Mouse (Mus musculus): ENCODE measurements around the gene Stk36. TPM values are rescaled to one million over a fixed set of nuclear protein-coding genes. Genes with fewer than 3 reads are reported as not detected.

The Stk36 gene
- total RNA-seq (2021), result 1 to 10 TPM; 5.1 to 6.0 TPM
- long read RNA-seq, experiment 1, partial matches to known transcripts, result 1 of 2 reads
- long read RNA-seq, experiment 1, other reads (novel, unspliced or antisense), result 1 of 2 reads
- long read RNA-seq, experiment 2, partial matches to known transcripts, result 2 of 3 reads
- long read RNA-seq, experiment 2, other reads (novel, unspliced or antisense), result 1 of 3 reads

- peak; percentile 49 to 75 for DNase-seq (ENCODE audit: low spot score in 2 of 2)
Measured at GRCm38 (mm10) chr1:74601267-74601962, at the start of gene Stk36, which contains the start of gene Rnf25. Stk36 (plus strand) TSS chr1:74601445. Rnf25 (minus strand) TSS chr1:74601397.

DNA sequence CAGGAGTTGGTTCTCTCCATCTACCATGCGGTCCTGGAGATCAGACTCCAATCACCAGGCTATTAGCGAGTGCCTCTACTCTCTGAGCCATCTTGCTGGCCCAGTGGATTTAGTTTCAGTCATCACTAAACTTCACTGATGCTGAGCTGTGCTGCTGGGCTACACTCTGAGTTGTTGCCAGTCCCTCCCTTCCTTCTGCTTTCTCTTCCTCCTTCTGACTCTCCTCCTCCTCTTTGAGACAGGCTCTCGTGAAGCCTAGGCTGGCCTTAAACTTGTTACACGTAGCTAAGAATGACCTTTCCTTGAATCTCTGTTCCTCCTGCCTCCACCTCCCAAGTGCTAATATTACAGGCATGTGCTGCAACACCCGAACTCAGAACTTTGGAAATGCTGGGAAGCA lies 42.2 kb upstream of the Stk36 start:
- no peak for DNase-seq (ENCODE audit: low spot score in 2 of 2)

- DNase-seq (ENCODE audit: low spot score in 2 of 2), result no peak
Measured at GRCm38 (mm10) chr1:74565834-74566233, 35.4 kb upstream of the Stk36 start.

- DNase-seq (ENCODE audit: low spot score in 2 of 2), result no peak
Measured at GRCm38 (mm10) chr1:74569739-74570719, 31.2 kb upstream of the Stk36 start.

- no peak for DNase-seq (ENCODE audit: low spot score in 2 of 2)
Measured at GRCm38 (mm10) chr1:74582621-74583020, 18.6 kb upstream of the Stk36 start.

- no peak for DNase-seq (ENCODE audit: low spot score in 2 of 2)
Measured at GRCm38 (mm10) chr1:74584616-74585398, 16.4 kb upstream of the Stk36 start.

GRCm38 (mm10) chr1:74587233-74587772 lies 13.9 kb upstream of the Stk36 start:
- DNase-seq (ENCODE audit: low spot score in 2 of 2), result no peak

DNA sequence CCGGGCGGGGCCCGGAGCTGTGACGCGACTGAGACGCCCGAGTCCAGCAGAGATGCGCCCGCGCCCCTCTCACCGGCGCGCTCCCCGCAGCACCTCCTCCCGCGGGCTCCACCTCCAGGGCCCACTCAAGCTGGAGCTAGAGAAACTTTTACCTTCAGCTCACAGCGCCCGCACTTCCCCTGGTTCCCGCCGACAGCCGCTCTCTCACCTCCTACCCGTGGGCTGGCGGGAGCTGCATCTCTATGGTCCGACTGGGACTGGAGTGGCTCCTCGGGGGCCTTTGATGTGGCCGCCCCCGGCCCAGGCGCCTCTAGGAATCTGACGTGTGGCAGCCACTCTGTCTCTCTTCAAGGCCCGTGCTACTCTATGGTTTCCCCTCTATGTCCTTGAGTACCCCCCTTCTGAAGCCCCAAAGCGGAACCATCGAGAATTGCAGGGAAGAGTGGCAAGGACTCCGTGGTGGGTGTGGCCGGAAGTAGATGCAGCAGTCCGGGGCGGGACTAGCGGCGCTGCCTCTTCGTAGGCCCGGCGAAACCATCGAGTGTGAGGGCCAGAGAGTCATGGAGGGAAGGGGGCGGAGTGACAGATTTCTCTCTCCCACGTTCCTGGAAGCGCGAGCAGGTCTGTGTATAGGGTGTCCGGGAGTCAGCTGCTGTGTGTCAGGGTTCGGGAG lies 13.3 kb upstream of the Stk36 start, which contains the start of the genes Zfp142 and Bcs1l:
Zfp142 (minus strand) TSS at position 474 of the 673 bp plus-strand sequence.
Bcs1l (plus strand) TSS at position 517 of the 673 bp plus-strand sequence.
- DNase-seq (ENCODE audit: low spot score in 2 of 2), result peak; percentile 90 to 99

GRCm38 (mm10) chr1:74594434-74594833 lies 6.8 kb upstream of the Stk36 start:
- no peak for DNase-seq (ENCODE audit: low spot score in 2 of 2)

DNA sequence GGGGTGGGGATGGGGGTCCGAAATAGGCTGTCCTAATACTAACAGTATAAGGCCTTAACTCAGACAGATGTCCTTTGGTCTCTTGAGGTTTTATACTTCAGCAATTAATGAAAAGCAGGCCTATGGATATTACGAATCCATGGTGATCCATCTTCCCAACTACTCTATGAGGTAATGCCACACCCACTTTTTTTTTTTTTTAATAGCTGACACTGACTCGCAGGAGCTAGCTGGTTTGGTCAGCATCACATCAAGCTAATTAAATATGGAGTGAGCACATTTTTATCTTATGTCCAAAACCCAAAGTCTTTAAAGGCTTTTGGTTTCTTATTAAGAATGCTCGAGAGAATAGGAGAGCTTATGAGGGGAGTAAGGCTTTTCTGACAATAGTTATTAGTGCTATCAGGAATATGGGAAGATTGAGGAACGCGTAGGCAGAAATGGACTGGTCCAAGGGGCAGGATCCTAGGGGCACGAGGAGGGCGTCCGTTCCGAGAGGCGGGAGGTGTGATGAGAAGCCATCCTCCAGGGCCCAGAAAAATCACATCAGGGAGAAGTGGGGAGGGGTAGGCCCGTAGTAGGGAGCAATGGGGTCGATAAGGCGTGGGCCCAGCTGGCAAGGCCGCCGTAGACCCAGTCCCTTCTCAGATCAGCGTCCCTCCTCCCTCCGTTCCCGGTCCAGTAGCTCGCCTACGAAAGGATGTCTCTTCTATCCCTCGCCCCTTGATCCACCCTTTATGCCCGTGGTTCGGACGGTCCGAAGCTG lies 561 bp upstream of the Stk36 start:
- no peak for DNase-seq (ENCODE audit: low spot score in 2 of 2)

DNA sequence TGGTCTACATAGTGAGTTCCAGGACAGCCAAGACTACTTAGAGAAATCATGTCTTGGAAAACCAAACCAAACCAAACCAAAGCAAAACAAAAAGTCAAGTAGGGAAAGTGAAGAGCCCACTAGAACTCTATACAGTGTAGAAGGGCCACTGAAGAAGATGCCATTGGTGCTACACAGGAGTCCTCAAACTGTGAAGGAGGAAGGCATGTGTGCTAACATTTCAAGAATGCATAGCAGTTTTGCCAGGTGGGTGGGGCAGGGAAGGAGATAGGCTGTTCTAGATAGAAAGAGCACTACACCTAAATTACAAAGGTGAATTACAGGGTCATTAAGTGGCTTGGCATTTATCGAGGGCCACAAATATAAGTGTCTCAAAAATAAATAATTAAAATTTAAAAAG lies 22.9 kb downstream of the Stk36 start:
- no peak for DNase-seq (ENCODE audit: low spot score in 2 of 2)

GRCm38 (mm10) chr1:74626076-74626475 lies 24.8 kb downstream of the Stk36 start:
- no peak for DNase-seq (ENCODE audit: low spot score in 2 of 2)

DNA sequence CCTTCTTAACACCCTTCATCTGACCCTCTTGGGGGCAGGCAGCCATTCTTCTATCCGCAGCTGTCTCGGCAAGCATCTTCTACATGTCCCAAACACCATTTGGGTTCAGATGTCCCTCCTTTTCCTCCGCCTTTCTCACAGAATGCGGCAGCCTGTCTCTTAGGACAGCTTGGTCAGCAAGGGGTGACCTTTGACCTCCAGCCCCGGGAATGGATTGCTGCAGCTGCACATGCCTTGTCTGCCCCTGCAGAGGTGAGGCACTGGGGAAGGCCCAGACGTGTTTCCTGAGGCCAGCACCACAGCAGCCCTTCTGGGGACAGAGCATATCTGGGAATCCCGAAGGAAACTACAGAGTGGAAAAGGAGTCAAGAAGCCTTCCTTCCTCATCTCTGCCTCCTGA lies 26.8 kb downstream of the Stk36 start:
- DNase-seq (ENCODE audit: low spot score in 2 of 2), result no peak

DNA sequence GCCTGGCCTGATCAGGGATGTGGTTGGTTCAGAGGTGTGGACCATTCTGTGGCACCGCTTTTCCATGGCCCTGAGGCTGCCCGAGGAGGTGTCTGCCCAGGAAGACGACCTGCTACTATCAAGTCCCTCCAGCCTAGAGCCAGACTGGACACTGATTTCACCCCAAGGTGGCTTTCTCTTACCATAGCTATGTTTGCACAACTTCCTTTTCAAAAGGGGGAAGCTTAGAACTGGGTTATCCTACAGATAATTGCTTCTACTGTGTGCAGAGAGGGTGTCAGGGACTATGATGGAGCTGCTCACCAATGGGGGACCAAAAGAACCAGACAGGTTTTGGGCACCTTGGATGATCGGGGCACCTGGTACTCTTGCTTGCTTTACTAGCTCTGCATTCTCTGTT lies 31.5 kb downstream of the Stk36 start:
- no peak for DNase-seq (ENCODE audit: low spot score in 2 of 2)

GRCm38 (mm10) chr1:74643524-74643923 lies 42.3 kb downstream of the Stk36 start:
- DNase-seq (ENCODE audit: low spot score in 2 of 2), result no peak

GRCm38 (mm10) chr1:74643926-74644325 lies 42.7 kb downstream of the Stk36 start:
- no peak for DNase-seq (ENCODE audit: low spot score in 2 of 2)

DNA sequence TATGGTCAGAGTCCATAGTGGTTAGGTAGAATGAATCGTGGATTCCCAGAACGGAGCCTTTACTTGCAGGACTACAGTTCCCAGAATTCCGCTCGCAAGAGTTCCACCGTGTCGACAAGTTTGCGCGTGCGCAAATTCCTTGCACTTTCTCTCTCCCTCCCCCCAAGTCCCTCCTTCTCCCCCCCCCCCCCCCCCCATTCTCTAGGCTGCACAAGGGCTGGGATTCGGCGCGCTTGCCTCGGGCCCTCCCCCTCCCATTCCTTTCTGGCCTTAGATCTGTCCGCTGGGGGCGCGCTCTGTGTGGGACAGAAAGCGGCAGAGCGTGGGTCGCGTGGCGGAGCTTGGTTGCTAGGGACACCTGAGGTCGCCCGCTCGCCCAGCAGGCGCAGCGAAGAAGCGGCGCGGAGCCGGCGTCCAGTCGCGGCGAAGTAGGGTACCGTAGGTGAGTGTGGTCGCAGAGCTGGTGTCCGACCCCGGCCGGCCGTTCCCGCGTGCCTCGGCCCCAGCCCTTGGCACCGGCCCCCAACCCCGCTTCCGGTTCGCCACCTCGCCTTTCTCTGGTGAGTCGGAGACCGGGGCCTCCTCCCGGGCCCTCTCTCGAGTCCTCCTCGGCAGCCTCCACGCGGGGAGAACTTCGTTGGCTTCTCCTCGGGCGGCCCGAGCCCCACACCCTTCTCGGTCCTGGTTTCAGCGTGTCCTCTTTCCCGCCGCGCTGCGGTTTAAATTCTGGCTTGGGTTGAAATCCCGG lies 60.4 kb downstream of the Stk36 start, which contains the start of gene Ttll4:
Ttll4 (plus strand) TSS at position 298 of the 748 bp plus-strand sequence.
- DNase-seq (ENCODE audit: low spot score in 2 of 2), result peak; percentile 68 to 94

- DNase-seq (ENCODE audit: low spot score in 2 of 2), result no peak
Measured at GRCm38 (mm10) chr1:74662253-74662865, 61.1 kb downstream of the Stk36 start.
